Mouse (Mus musculus): ENCODE data around the gene Zmiz1. TPM values are rescaled to one million over a fixed set of nuclear protein-coding genes. Genes with fewer than 3 reads are reported as not detected.
A peak's percentile ranks its signal among the peaks of the same experiment; 100 is the strongest.

The Zmiz1 gene
- polyA plus RNA-seq, 1 experiment: 22.5 TPM

- Histone ChIP-seq H3K4me3 (ENCODE audit: low read depth, low read length) (peak overlapping the region; percentile 68), H3K27ac (ENCODE audit: insufficient read depth, low read length) (peak overlapping the region; percentile 10; the same call in 1 of the 2 replicates), H3K9ac (ENCODE audit: low read depth, poor library complexity, severe bottlenecking) (peak overlapping the region; percentile 94), H3K36me3 (ENCODE audit: control insufficient read depth, insufficient read depth, low read length, poor library complexity, severe bottlenecking) (no peaks in the 10 kb centered on the region), H3K4me1 (ENCODE audit: control insufficient read depth, insufficient read depth, low read length) (peaks cover 20% of the 10 kb centered on the region), H3K27me3 (ENCODE audit: control insufficient read depth, insufficient read depth, low read length, poor library complexity, severe bottlenecking) (no peaks in the 10 kb centered on the region), H3K9me3 (replicated peaks; ENCODE audit: control insufficient read depth, insufficient read depth, low read length, poor library complexity, severe bottlenecking) (no peaks in the 10 kb centered on the region)
- no peak for TF ChIP-seq CTCF (IDR thresholded peaks at IDR 0.05; ENCODE audit: low read depth, low read length)
- TF ChIP-seq EP300 (IDR thresholded peaks at IDR 0.05; ENCODE audit: insufficient read depth, low read depth, low read length): peak; percentile 62; the same call in 1 of the 2 replicates
These were observed 147.6 kb downstream of the Zmiz1 start for GRCm38 (mm10) chr14:25606372-25607140.

GRCm38 (mm10) chr14:25607141-25607967, 148.4 kb downstream of the Zmiz1 start:
- Histone ChIP-seq H3K4me1 (ENCODE audit: control insufficient read depth, insufficient read depth, low read length) (peaks cover 27% of the 10 kb centered on the region), H3K27me3 (ENCODE audit: control insufficient read depth, insufficient read depth, low read length, poor library complexity, severe bottlenecking) (no peaks in the 10 kb centered on the region), H3K9ac (ENCODE audit: low read depth, poor library complexity, severe bottlenecking) (peak overlapping the region; percentile 94), H3K9me3 (replicated peaks; ENCODE audit: control insufficient read depth, insufficient read depth, low read length, poor library complexity, severe bottlenecking) (no peaks in the 10 kb centered on the region), H3K27ac (ENCODE audit: insufficient read depth, low read length) (0 out of 2 replicates have a peak overlapping the region, but pooled peaks have one; percentile 10), H3K4me3 (ENCODE audit: low read depth, low read length) (peak overlapping the region; percentile 68), H3K36me3 (ENCODE audit: control insufficient read depth, insufficient read depth, low read length, poor library complexity, severe bottlenecking) (no peaks in the 10 kb centered on the region)
- no peak for TF ChIP-seq CTCF (IDR thresholded peaks at IDR 0.05; ENCODE audit: low read depth, low read length)
- TF ChIP-seq POLR2A (IDR thresholded peaks at IDR 0.05; ENCODE audit: insufficient read depth, low read length): no peak
- TF ChIP-seq EP300 (IDR thresholded peaks at IDR 0.05; ENCODE audit: insufficient read depth, low read depth, low read length): 0 out of 2 replicates have a peak, but pooled peaks have one; percentile 25

- no peaks in the 10 kb centered on the region for H3K27me3 ChIP-seq (ENCODE audit: control insufficient read depth, insufficient read depth, low read length, poor library complexity, severe bottlenecking)
- peak overlapping the region; percentile 94 for H3K9ac ChIP-seq (ENCODE audit: low read depth, poor library complexity, severe bottlenecking)
- peaks cover 27% of the 10 kb centered on the region for H3K4me1 ChIP-seq (ENCODE audit: control insufficient read depth, insufficient read depth, low read length)
- H3K4me3 ChIP-seq (ENCODE audit: low read depth, low read length): peak overlapping the region; percentile 68
- no peaks in the 10 kb centered on the region for H3K36me3 ChIP-seq (ENCODE audit: control insufficient read depth, insufficient read depth, low read length, poor library complexity, severe bottlenecking)
- TF ChIP-seq CTCF (IDR thresholded peaks at IDR 0.05; ENCODE audit: low read depth, low read length): no peak
- TF ChIP-seq POLR2A (IDR thresholded peaks at IDR 0.05; ENCODE audit: insufficient read depth, low read length): no peak
- TF ChIP-seq EP300 (IDR thresholded peaks at IDR 0.05; ENCODE audit: insufficient read depth, low read depth, low read length): 0 out of 2 replicates have a peak, but pooled peaks have one; percentile 27
- H3K27ac ChIP-seq (ENCODE audit: insufficient read depth, low read length): no peak overlapping the region
- no peaks in the 10 kb centered on the region for H3K9me3 ChIP-seq (replicated peaks; ENCODE audit: control insufficient read depth, insufficient read depth, low read length, poor library complexity, severe bottlenecking)
These were observed 149.0 kb downstream of the Zmiz1 start for GRCm38 (mm10) chr14:25607968-25608491.

- Histone ChIP-seq H3K9me3 (replicated peaks; ENCODE audit: control insufficient read depth, insufficient read depth, low read length, poor library complexity, severe bottlenecking) (no peaks in the 10 kb centered on the region), H3K36me3 (ENCODE audit: control insufficient read depth, insufficient read depth, low read length, poor library complexity, severe bottlenecking) (no peaks in the 10 kb centered on the region), H3K27me3 (ENCODE audit: control insufficient read depth, insufficient read depth, low read length, poor library complexity, severe bottlenecking) (no peaks in the 10 kb centered on the region), H3K27ac (ENCODE audit: insufficient read depth, low read length) (no peak overlapping the region), H3K9ac (ENCODE audit: low read depth, poor library complexity, severe bottlenecking) (peak overlapping the region; percentile 94), H3K4me1 (ENCODE audit: control insufficient read depth, insufficient read depth, low read length) (peaks cover 23% of the 10 kb centered on the region), H3K4me3 (ENCODE audit: low read depth, low read length) (peak overlapping the region; percentile 68)
- TF ChIP-seq POLR2A (IDR thresholded peaks at IDR 0.05; ENCODE audit: insufficient read depth, low read length): no peak
- TF ChIP-seq CTCF (IDR thresholded peaks at IDR 0.05; ENCODE audit: low read depth, low read length): no peak
- no peak for TF ChIP-seq EP300 (IDR thresholded peaks at IDR 0.05; ENCODE audit: insufficient read depth, low read depth, low read length)
These were observed 149.6 kb downstream of the Zmiz1 start for GRCm38 (mm10) chr14:25608618-25609017.

DNA sequence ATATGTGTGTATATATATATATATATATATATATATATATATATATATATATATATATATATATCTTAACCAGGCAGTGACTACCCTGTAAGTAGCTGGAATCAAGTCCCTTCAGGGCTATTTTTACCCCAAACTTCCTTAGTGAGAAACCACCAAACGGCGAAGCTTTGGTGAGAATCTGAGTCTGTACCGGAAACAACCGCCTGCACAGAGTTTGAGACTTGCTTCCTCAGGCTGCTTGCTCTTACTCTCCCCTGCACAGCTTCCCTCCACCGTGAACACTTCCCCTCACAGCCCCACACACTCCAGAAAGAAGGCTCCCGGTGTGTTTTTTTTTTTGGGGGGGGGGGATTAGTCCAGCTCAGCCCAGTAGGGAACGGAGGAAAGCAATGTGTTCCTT, 150.4 kb downstream of the Zmiz1 start:
- no peak overlapping the region for H3K9ac ChIP-seq (ENCODE audit: low read depth, poor library complexity, severe bottlenecking)
- peaks cover 18% of the 10 kb centered on the region for H3K4me1 ChIP-seq (ENCODE audit: control insufficient read depth, insufficient read depth, low read length)
- H3K4me3 ChIP-seq (ENCODE audit: low read depth, low read length): no peak overlapping the region
- no peak for TF ChIP-seq EP300 (IDR thresholded peaks at IDR 0.05; ENCODE audit: insufficient read depth, low read depth, low read length)
- TF ChIP-seq POLR2A (IDR thresholded peaks at IDR 0.05; ENCODE audit: insufficient read depth, low read length): no peak
- no peak for TF ChIP-seq CTCF (IDR thresholded peaks at IDR 0.05; ENCODE audit: low read depth, low read length)
- H3K36me3 ChIP-seq (ENCODE audit: control insufficient read depth, insufficient read depth, low read length, poor library complexity, severe bottlenecking): no peaks in the 10 kb centered on the region
- no peak overlapping the region for H3K27ac ChIP-seq (ENCODE audit: insufficient read depth, low read length)
- H3K9me3 ChIP-seq (replicated peaks; ENCODE audit: control insufficient read depth, insufficient read depth, low read length, poor library complexity, severe bottlenecking): no peaks in the 10 kb centered on the region
- H3K27me3 ChIP-seq (ENCODE audit: control insufficient read depth, insufficient read depth, low read length, poor library complexity, severe bottlenecking): no peaks in the 10 kb centered on the region
